Mouse (Mus musculus) ES-E14 (cell line): ENCODE measurements around the gene Fam160a1. TPM values are rescaled to one million over a fixed set of nuclear protein-coding genes. Genes with fewer than 3 reads are reported as not detected.

Source experiments
- DNase-seq: peaks from one replicate; pipeline ENCODE4 v3.0.0-alpha.2; 2013; ENCODE audit warnings: low read depth, low spot score
- H3K27ac ChIP-seq: 2 replicates; pipeline ENCODE4 v1.5.1; 2012; ENCODE audit warnings: low read depth, mild to moderate bottlenecking, low read length, moderate library complexity, mixed read lengths; ENCODE audit not compliant: poor library complexity, insufficient read depth, severe bottlenecking
- H3K36me3 ChIP-seq: 2 replicates; pipeline ENCODE4 v1.6.1; 2012; ENCODE audit warnings: mild to moderate bottlenecking, low read length, moderate library complexity, mixed read lengths; ENCODE audit not compliant: control insufficient read depth, poor library complexity, insufficient read depth, severe bottlenecking
- H3K4me1 ChIP-seq, 2 experiments: fragments of 150-350 bp in 1 of 2; sonication (generic) in 1 of 2; 2 replicates each; pipeline ENCODE4 v1.6.1; 2012; ENCODE audit warnings: low read length in 2 of 2, mild to moderate bottlenecking in 1 of 2, mixed read lengths in 1 of 2; ENCODE audit not compliant: control insufficient read depth in 2 of 2, insufficient read depth in 2 of 2, poor library complexity in 1 of 2
- H3K4me3 ChIP-seq, 2 experiments: fragments of 150-350 bp in 1 of 2; sonication (generic) in 1 of 2; 2 replicates each; pipeline ENCODE4 v1.5.1; 2012; ENCODE audit warnings: low read length in 2 of 2, low read depth in 1 of 2, mild to moderate bottlenecking in 1 of 2, mixed read lengths in 1 of 2; ENCODE audit not compliant: insufficient read depth in 1 of 2, poor library complexity in 1 of 2, severe bottlenecking in 1 of 2
- H3K9ac ChIP-seq: 2 replicates; pipeline ENCODE4 v1.6.1; 2012; ENCODE audit warnings: low read depth, mild to moderate bottlenecking, low read length, mixed read lengths; ENCODE audit not compliant: poor library complexity, insufficient read depth, severe bottlenecking
- H3K9me3 ChIP-seq: fragments of 150-350 bp; sonication (generic); 2 replicates; pipeline ENCODE4 v1.6.1; 2012; ENCODE audit warnings: low read depth, mild to moderate bottlenecking, low read length; ENCODE audit not compliant: control insufficient read depth, insufficient read depth
- CHD2 ChIP-seq: IDR thresholded peaks from 2 replicates; pipeline ENCODE4 v1.6.1; 2014; ENCODE audit warnings: mild to moderate bottlenecking, low read depth, low read length, inconsistent platforms
- HCFC1 ChIP-seq: IDR thresholded peaks from 2 replicates; pipeline ENCODE4 v1.6.1; 2012; ENCODE audit warnings: low read length, inconsistent platforms, borderline replicate concordance; ENCODE audit not compliant: insufficient read depth
- MAFK ChIP-seq: IDR thresholded peaks from 2 replicates; pipeline ENCODE4 v1.6.1; 2014; ENCODE audit warnings: mild to moderate bottlenecking, low read depth, low read length, inconsistent platforms; ENCODE audit not compliant: insufficient read depth
- ZC3H11A ChIP-seq: IDR thresholded peaks from 2 replicates; pipeline ENCODE4 v1.6.1; 2012; ENCODE audit warnings: low read depth, mild to moderate bottlenecking, inconsistent platforms, low read length, borderline replicate concordance
- ZNF384 ChIP-seq: IDR thresholded peaks from 2 replicates; pipeline ENCODE4 v1.6.1; 2012; ENCODE audit warnings: low read depth, low read length, inconsistent platforms
- in situ Hi-C, 2 experiments: fragments of 600-800 bp; cut with MboI; formaldehyde crosslinking; loops; one replicate each; pipeline ENCODE4 v1.15.1; 2025; ENCODE audit warnings: low sequenced_read_pairs in 2 of 2, inconsistent platforms in 1 of 2; ENCODE audit not compliant: unreplicated experiment in 2 of 2
- total RNA-seq: library from RNA; depleted of rRNA; stranded (reverse); fragments of 300-350 nt; gene quantifications from 2 replicates; pipeline ENCODE4 v1.2.3, GENCODE M21; 2012

Gene Fam160a1
- total RNA-seq, 1 experiment, result 1.4 TPM

DNA sequence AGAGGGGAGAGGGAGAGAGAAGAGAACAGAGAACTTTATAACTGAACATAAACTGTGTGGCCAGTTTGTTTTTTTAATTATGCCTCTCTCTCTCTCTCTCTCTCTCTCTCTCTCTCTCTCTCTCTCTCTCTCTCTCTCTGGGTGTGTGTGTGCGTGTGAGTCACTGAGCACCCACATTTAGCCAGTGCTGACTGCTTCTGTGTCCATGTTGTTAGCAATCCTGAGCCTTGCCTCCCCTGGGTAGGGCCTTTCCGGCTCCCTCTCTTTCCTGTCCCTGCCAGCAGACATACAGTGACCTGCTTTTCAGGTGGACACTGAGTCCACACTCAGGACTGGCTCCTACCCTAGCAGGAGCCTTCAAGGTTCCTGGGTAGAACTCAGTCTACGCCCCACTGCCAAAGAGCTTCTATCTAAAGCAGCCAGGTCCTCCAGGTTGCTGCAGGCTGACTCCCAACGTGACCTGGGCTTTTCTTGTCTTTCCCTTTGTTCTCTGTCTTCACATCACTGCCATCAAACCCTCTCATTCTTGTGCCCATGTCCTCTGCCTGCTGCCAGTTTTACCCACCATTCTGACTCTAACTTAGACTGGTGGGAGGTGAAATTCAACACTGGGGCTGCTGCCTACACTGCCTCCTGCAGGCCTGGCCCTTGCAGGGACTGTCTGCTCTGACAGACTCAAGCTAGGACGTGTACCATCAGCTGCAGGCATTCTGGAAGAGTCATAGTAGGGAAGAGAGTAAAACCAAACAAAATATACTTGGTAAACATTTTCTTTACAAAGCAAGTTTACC is 83.0 kb downstream of the Fam160a1 start:
- TF ChIP-seq ZNF384 (no peak), ZC3H11A (no peak), MAFK (no peak), CHD2 (no peak), HCFC1 (no peak)
- no peaks in the 10 kb centered on the region for H3K4me1 ChIP-seq
- no peaks in the 10 kb centered on the region for H3K9me3 ChIP-seq
- no peak for DNase-seq
- H3K9ac ChIP-seq, result no peak overlapping the region
- in situ Hi-C loops, result no loop called here
- H3K36me3 ChIP-seq, result no peaks in the 10 kb centered on the region
- H3K27ac ChIP-seq, result no peak overlapping the region
- no peak overlapping the region for H3K4me3 ChIP-seq

DNA sequence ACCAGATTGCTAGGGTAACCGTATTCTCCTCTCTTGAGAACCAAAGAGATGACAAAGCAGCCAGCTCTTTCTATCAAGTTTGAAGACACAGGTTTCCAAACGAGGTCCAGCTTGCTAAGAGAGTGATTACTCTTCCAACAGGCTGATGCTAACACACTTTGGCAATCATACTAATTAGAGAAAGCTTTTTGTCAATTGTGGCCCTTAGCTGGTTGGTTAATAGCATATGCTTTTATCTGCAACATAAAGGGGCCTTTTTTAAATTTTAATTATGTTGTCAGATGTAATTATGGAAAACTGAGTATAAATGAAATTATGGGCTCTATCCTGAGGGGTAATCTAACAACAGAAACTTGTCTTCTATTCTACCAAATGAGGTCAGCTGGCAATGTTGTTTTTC is 89.9 kb downstream of the Fam160a1 start:
- Histone ChIP-seq H3K4me1 (no peaks in the 10 kb centered on the region), H3K9ac (no peak overlapping the region), H3K4me3 (no peak overlapping the region), H3K27ac (no peak overlapping the region), H3K36me3 (no peaks in the 10 kb centered on the region), H3K9me3 (no peaks in the 10 kb centered on the region)
- in situ Hi-C loops, result no loop called here
- no peak for TF ChIP-seq CHD2
- TF ChIP-seq MAFK, result no peak
- no peak for TF ChIP-seq HCFC1
- TF ChIP-seq ZC3H11A, result no peak
- no peak for TF ChIP-seq ZNF384
- DNase-seq, result no peak

DNA sequence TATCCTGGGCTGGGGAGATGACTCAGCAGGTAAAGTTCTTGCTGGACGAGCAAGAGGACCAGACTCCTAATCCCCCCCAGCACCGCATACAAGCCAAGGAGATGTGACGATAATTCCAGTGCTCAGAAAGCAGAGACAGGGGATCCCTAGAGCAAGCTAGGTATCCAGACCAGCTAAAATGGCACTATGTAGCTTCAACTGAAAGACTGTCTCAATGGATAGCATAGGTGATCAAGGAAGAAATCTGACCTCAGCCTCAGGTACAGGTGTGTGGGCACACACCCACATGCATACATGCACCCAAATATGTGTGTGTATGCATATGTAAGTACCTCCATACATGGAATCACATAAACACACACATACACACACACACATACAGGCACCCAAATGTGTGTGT is 91.1 kb downstream of the Fam160a1 start:
- in situ Hi-C loops, result no loop called here
- Histone ChIP-seq H3K27ac (no peak overlapping the region), H3K9me3 (no peaks in the 10 kb centered on the region), H3K9ac (no peak overlapping the region), H3K36me3 (no peaks in the 10 kb centered on the region), H3K4me1 (no peaks in the 10 kb centered on the region), H3K4me3 (no peak overlapping the region)
- TF ChIP-seq MAFK (no peak), CHD2 (no peak), HCFC1 (no peak), ZC3H11A (no peak), ZNF384 (no peak)
- no peak for DNase-seq

DNA sequence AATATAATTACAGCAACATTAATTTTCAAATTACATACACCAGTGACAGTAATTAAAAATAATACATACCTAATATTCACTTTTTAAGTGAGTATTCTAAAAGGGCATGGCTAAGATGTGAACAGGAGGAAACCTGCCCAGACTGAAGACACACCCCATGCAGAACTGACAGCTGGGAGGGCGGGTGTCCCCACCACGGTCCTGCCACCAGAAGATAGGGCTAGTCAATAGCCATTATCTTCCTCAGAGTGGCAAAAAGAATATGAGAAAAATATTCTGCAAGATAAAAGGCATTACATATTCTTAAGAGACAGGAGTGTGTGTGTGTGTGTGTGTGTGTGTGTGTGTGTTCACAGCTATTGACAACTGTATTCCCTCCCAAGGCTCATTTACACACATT is 92.0 kb downstream of the Fam160a1 start:
- no peak overlapping the region for H3K27ac ChIP-seq
- in situ Hi-C loops, result no loop called here
- no peak overlapping the region for H3K4me3 ChIP-seq
- no peak overlapping the region for H3K9ac ChIP-seq
- no peaks in the 10 kb centered on the region for H3K36me3 ChIP-seq
- DNase-seq, result no peak
- H3K9me3 ChIP-seq, result no peaks in the 10 kb centered on the region
- TF ChIP-seq ZC3H11A, result no peak
- TF ChIP-seq CHD2, result no peak
- no peak for TF ChIP-seq MAFK
- TF ChIP-seq ZNF384, result no peak
- TF ChIP-seq HCFC1, result no peak
- no peaks in the 10 kb centered on the region for H3K4me1 ChIP-seq

DNA sequence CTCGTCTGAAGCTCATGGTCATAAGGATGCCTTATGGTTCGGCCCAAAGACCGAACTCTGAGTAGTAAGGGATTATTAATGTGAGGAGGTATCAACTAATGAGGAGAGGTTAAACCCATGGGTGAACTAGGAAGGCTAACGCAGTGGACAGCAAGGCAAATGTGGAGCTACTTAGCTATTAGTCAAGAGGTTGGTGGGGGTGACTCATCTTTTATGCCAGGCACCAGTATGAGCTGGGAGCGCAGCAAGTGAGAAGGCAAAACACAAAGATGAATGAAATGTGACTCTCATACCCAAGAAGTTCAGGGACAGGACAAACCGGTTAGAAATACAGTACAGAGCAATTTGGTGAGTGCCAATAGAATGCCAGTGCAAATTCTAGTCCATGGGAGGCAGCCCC is 94.5 kb downstream of the Fam160a1 start:
- no peak for TF ChIP-seq ZC3H11A
- TF ChIP-seq HCFC1, result no peak
- TF ChIP-seq CHD2, result no peak
- TF ChIP-seq ZNF384, result no peak
- no peak for TF ChIP-seq MAFK
- no peaks in the 10 kb centered on the region for H3K9me3 ChIP-seq
- H3K4me3 ChIP-seq, result no peak overlapping the region
- H3K9ac ChIP-seq, result no peak overlapping the region
- DNase-seq, result no peak
- no peak overlapping the region for H3K27ac ChIP-seq
- in situ Hi-C loops, result loop anchor here in 1 of 2 experiments (25.0 kb wide), 1 partner anchor 390 kb away; no protein-coding TSS in a partner anchor
- H3K36me3 ChIP-seq, result no peaks in the 10 kb centered on the region
- H3K4me1 ChIP-seq, result no peaks in the 10 kb centered on the region
